8 mouse cellular contexts compared by ENCODE assay signal in genomic region chr11:103170111-103170493, GRCm38 (mm10). TPM values are rescaled to one million over a fixed set of nuclear protein-coding genes. Genes with fewer than 3 reads are reported as not detected.
DNase-seq lines count a peak whose midpoint lies in the region; ATAC-seq lines count a peak whose summit lies in the region.

No protein-coding gene starts in this region.

- peak overlapping the region; percentile 63 for H3K4me3 ChIP-seq in kidney, embryonic 14.5 days (ENCODE audit: low read length)
- peak overlapping the region; percentile 75 for H3K4me3 ChIP-seq in brown adipose tissue, adult 24 weeks (ENCODE audit: insufficient read depth, low read depth, low read length)
- peak overlapping the region; percentile 77 for H3K4me3 ChIP-seq in hindbrain, embryonic 14.5 days (replicated peaks; ENCODE audit: low read length)
- H3K4me3 ChIP-seq in midbrain, embryonic 15.5 days, result peak overlapping the region; percentile 54

- no peak overlapping the region for H3K27ac ChIP-seq in kidney, embryonic 14.5 days (ENCODE audit: low read depth, low read length)
- H3K27ac ChIP-seq in brown adipose tissue, adult 24 weeks (replicated peaks; ENCODE audit: low read depth, low read length), result no peak overlapping the region
- no peak overlapping the region; the same call in 1 of the 2 replicates for H3K27ac ChIP-seq in hindbrain, embryonic 14.5 days
- peak overlapping the region; percentile 72 for H3K27ac ChIP-seq in midbrain, embryonic 15.5 days

- no peak for ATAC-seq in kidney, embryonic 14.5 days (ENCODE audit: low FRiP score, low TSS enrichment)
- no peak; the same call in 1 of the 2 replicates for ATAC-seq in hindbrain, embryonic 14.5 days (ENCODE audit: low FRiP score)
- ATAC-seq in midbrain, embryonic 15.5 days (replicated peaks), result peak; percentile 10; the same call in 1 of the 2 replicates
- ATAC-seq in megakaryocyte-erythroid progenitor cell, adult 5-6 weeks (replicated peaks; ENCODE audit: low FRiP score, low TSS enrichment, poor library complexity, severe bottlenecking), result no peak

- 50% methylated on average over 3 of the region's 3 CpGs for WGBS in kidney, embryonic 14.5 days
- 55% methylated on average over 3 of the region's 3 CpGs for whole genome bisulfite sequencing in hindbrain, embryonic 14.5 days
- WGBS in midbrain, embryonic 15.5 days, result 39% methylated on average over 3 of the region's 3 CpGs

- 0 out of 2 replicates have a peak, but pooled peaks cover 12% of the 10 kb centered on the region for H3K4me1 ChIP-seq in kidney, embryonic 14.5 days (ENCODE audit: control insufficient read depth, insufficient read depth, low read length)
- peaks cover 7% of the 10 kb centered on the region for H3K4me1 ChIP-seq in brown adipose tissue, adult 24 weeks (ENCODE audit: control insufficient read depth, insufficient read depth, insufficient read length, low read length)
- peaks cover 17% of the 10 kb centered on the region; the same call in 1 of the 2 replicates for H3K4me1 ChIP-seq in hindbrain, embryonic 14.5 days (replicated peaks; ENCODE audit: control insufficient read depth, insufficient read depth, low read length)
- H3K4me1 ChIP-seq in midbrain, embryonic 15.5 days, result peaks cover 56% of the 10 kb centered on the region

- H3K4me2 ChIP-seq in kidney, embryonic 14.5 days (replicated peaks; ENCODE audit: low read depth, low read length), result peak overlapping the region; percentile 99
- peak overlapping the region; percentile 92 for H3K4me2 ChIP-seq in hindbrain, embryonic 14.5 days (replicated peaks)
- H3K4me2 ChIP-seq in midbrain, embryonic 15.5 days, result peak overlapping the region; percentile 86

- H3K9ac ChIP-seq in kidney, embryonic 14.5 days (ENCODE audit: low read depth, low read length), result no peak overlapping the region
- H3K9ac ChIP-seq in hindbrain, embryonic 14.5 days, result peak overlapping the region; percentile 82
- H3K9ac ChIP-seq in midbrain, embryonic 15.5 days, result peak overlapping the region; percentile 80

- peaks cover 36% of the 10 kb centered on the region for H3K27me3 ChIP-seq in kidney, embryonic 14.5 days (ENCODE audit: control insufficient read depth, insufficient read depth, low read length)
- H3K27me3 ChIP-seq in hindbrain, embryonic 14.5 days (ENCODE audit: control insufficient read depth, insufficient read depth, low read length), result peaks cover 31% of the 10 kb centered on the region
- H3K27me3 ChIP-seq in midbrain, embryonic 15.5 days (replicated peaks), result peaks cover 3% of the 10 kb centered on the region; the same call in 1 of the 2 replicates

- DNase-seq in kidney, postnatal 14 days, result no peak
- no peak for DNase-seq in hindbrain, embryonic 14.5 days (ENCODE audit: low spot score)
- DNase-seq in retina, embryonic 14.5 days (ENCODE audit: low spot score), result no peak
- no peak for DNase-seq in layer of hippocampus, adult 9-10 months (ENCODE audit: low spot score)

- no peaks in the 10 kb centered on the region for H3K9me3 ChIP-seq in kidney, embryonic 14.5 days (ENCODE audit: control insufficient read depth, low read length)
- H3K9me3 ChIP-seq in hindbrain, embryonic 14.5 days (ENCODE audit: control insufficient read depth, low read length), result no peaks in the 10 kb centered on the region
- H3K9me3 ChIP-seq in midbrain, embryonic 15.5 days, result no peaks in the 10 kb centered on the region

- no peaks in the 10 kb centered on the region for H3K36me3 ChIP-seq in kidney, embryonic 14.5 days (ENCODE audit: control insufficient read depth, insufficient read depth, low read length)
- H3K36me3 ChIP-seq in hindbrain, embryonic 14.5 days (replicated peaks; ENCODE audit: control insufficient read depth, insufficient read depth), result no peaks in the 10 kb centered on the region
- no peaks in the 10 kb centered on the region for H3K36me3 ChIP-seq in midbrain, embryonic 15.5 days (replicated peaks)

RNA-seq across cellular contexts. Expression of gene Fmnl1, which starts 0.8 kb away (rescaled TPM):
- polyA plus RNA-seq in kidney, embryonic 14.5 days (2014; fragmentation: Nextera tagmentation; extraction: Ambion mirVana), result 1.1 and 4.0 TPM in 2 replicates
- 2.8 and 3.8 TPM in 2 replicates for polyA plus RNA-seq in brown adipose tissue, adult 24 weeks (2012; ENCODE audit: insufficient read depth, insufficient read length, missing spikeins)
- polyA plus RNA-seq in hindbrain, embryonic 14.5 days (2014; fragmentation: Nextera tagmentation; extraction: Ambion mirVana), result 6.1 and 8.0 TPM in 2 replicates
- polyA plus RNA-seq in midbrain, embryonic 15.5 days (2015; fragmentation: Nextera tagmentation; extraction: Ambion mirVana), result 7.0 and 7.5 TPM in 2 replicates
- 32.2 and 35.9 TPM in 2 replicates for total RNA-seq in megakaryocyte-erythroid progenitor cell, adult 5-6 weeks (2014; fragmentation: Nextera tagmentation)
- total RNA-seq in megakaryocyte-erythroid progenitor cell, adult 5-6 weeks (2017), result 7.4 and 9.7 TPM in 2 replicates

RNA-seq across cellular contexts. Expression of gene Hexim2, which starts 37.9 kb away (rescaled TPM):
- polyA plus RNA-seq in kidney, embryonic 14.5 days (2014; fragmentation: Nextera tagmentation; extraction: Ambion mirVana), result 8.3 and 10.3 TPM in 2 replicates
- 3.2 and 4.2 TPM in 2 replicates for polyA plus RNA-seq in brown adipose tissue, adult 24 weeks (2012; ENCODE audit: insufficient read depth, insufficient read length, missing spikeins)
- 20.9 and 24.2 TPM in 2 replicates for polyA plus RNA-seq in hindbrain, embryonic 14.5 days (2014; fragmentation: Nextera tagmentation; extraction: Ambion mirVana)
- polyA plus RNA-seq in midbrain, embryonic 15.5 days (2015; fragmentation: Nextera tagmentation; extraction: Ambion mirVana), result 27.2 and 33.4 TPM in 2 replicates
- 4.1 and 12.1 TPM in 2 replicates for total RNA-seq in megakaryocyte-erythroid progenitor cell, adult 5-6 weeks (2014; fragmentation: Nextera tagmentation)
- total RNA-seq in megakaryocyte-erythroid progenitor cell, adult 5-6 weeks (2017), result 1.6 and 7.8 TPM in 2 replicates

RNA-seq across cellular contexts. Expression of gene 1700023F06Rik, which starts 38.3 kb away (rescaled TPM):
- polyA plus RNA-seq in kidney, embryonic 14.5 days (2014; fragmentation: Nextera tagmentation; extraction: Ambion mirVana), result 0.26 and 0.29 TPM in 2 replicates
- not detected in 2 replicates for polyA plus RNA-seq in brown adipose tissue, adult 24 weeks (2012; ENCODE audit: insufficient read depth, insufficient read length, missing spikeins)
- 1.9 TPM in 2 replicates for polyA plus RNA-seq in hindbrain, embryonic 14.5 days (2014; fragmentation: Nextera tagmentation; extraction: Ambion mirVana)
- 1.6 and 1.9 TPM in 2 replicates for polyA plus RNA-seq in midbrain, embryonic 15.5 days (2015; fragmentation: Nextera tagmentation; extraction: Ambion mirVana)
- total RNA-seq in megakaryocyte-erythroid progenitor cell, adult 5-6 weeks (2014; fragmentation: Nextera tagmentation), result not detected in 2 replicates
- not detected in 2 replicates for total RNA-seq in megakaryocyte-erythroid progenitor cell, adult 5-6 weeks (2017)

RNA-seq across cellular contexts. Expression of gene Spata32, which starts 48.1 kb away (rescaled TPM):
- not detected in 2 replicates for polyA plus RNA-seq in kidney, embryonic 14.5 days (2014; fragmentation: Nextera tagmentation; extraction: Ambion mirVana)
- polyA plus RNA-seq in brown adipose tissue, adult 24 weeks (2012; ENCODE audit: insufficient read depth, insufficient read length, missing spikeins), result not detected in 2 replicates
- 0.29 and 0.31 TPM in 2 replicates for polyA plus RNA-seq in hindbrain, embryonic 14.5 days (2014; fragmentation: Nextera tagmentation; extraction: Ambion mirVana)
- polyA plus RNA-seq in midbrain, embryonic 15.5 days (2015; fragmentation: Nextera tagmentation; extraction: Ambion mirVana), result 0.66 and 0.71 TPM in 2 replicates
- not detected in 2 replicates for total RNA-seq in megakaryocyte-erythroid progenitor cell, adult 5-6 weeks (2014; fragmentation: Nextera tagmentation)
- total RNA-seq in megakaryocyte-erythroid progenitor cell, adult 5-6 weeks (2017), result not detected in 2 replicates

RNA-seq across cellular contexts. Expression of gene Hexim1, which starts 54.1 kb away (rescaled TPM):
- polyA plus RNA-seq in kidney, embryonic 14.5 days (2014; fragmentation: Nextera tagmentation; extraction: Ambion mirVana), result 7.1 and 8.9 TPM in 2 replicates
- 36.0 and 40.8 TPM in 2 replicates for polyA plus RNA-seq in brown adipose tissue, adult 24 weeks (2012; ENCODE audit: insufficient read depth, insufficient read length, missing spikeins)
- 5.3 and 5.6 TPM in 2 replicates for polyA plus RNA-seq in hindbrain, embryonic 14.5 days (2014; fragmentation: Nextera tagmentation; extraction: Ambion mirVana)
- polyA plus RNA-seq in midbrain, embryonic 15.5 days (2015; fragmentation: Nextera tagmentation; extraction: Ambion mirVana), result 3.1 and 3.7 TPM in 2 replicates
- 10.5 and 15.5 TPM in 2 replicates for total RNA-seq in megakaryocyte-erythroid progenitor cell, adult 5-6 weeks (2014; fragmentation: Nextera tagmentation)
- 22.8 and 32.0 TPM in 2 replicates for total RNA-seq in megakaryocyte-erythroid progenitor cell, adult 5-6 weeks (2017)
